Mouse (Mus musculus): ENCODE measurements around the gene Epha1. TPM values are rescaled to one million over a fixed set of nuclear protein-coding genes. Genes with fewer than 3 reads are reported as not detected.
A peak's percentile ranks its signal among the peaks of the same experiment; 100 is the strongest.

Epha1 gene
- polyA plus RNA-seq, 1 experiment from 2014 or later = 13.7 TPM

- H3K9me3 ChIP-seq (ENCODE audit: control insufficient read depth) = no peaks in the 10 kb centered on the region
- no peak overlapping the region for H3K9ac ChIP-seq (ENCODE audit: low read depth, low read length)
- H3K27ac ChIP-seq (ENCODE audit: low read depth, low read length) = peak overlapping the region; percentile 28; the same call in 1 of the 2 replicates
- peaks cover 4% of the 10 kb centered on the region; the same call in 1 of the 2 replicates for H3K4me1 ChIP-seq (replicated peaks; ENCODE audit: control insufficient read depth, insufficient read depth, low read length)
- 65% methylated on average over 6 of the region's 6 CpGs for WGBS
- H3K4me2 ChIP-seq (replicated peaks; ENCODE audit: low read depth) = no peak overlapping the region
- H3K27me3 ChIP-seq (replicated peaks; ENCODE audit: control insufficient read depth, insufficient read depth, low read length) = no peaks in the 10 kb centered on the region
- TF ChIP-seq CTCF (IDR thresholded peaks at IDR 0.05; ENCODE audit: low read depth) = no peak
- peaks cover 83% of the 10 kb centered on the region for H3K36me3 ChIP-seq (ENCODE audit: control insufficient read depth, insufficient read depth)
- no peak for ATAC-seq
- H3K4me3 ChIP-seq (ENCODE audit: low read depth, low read length) = no peak overlapping the region
These were observed 15.2 kb downstream of the Epha1 start for GRCm38 (mm10) chr6:42357901-42358300.

DNA sequence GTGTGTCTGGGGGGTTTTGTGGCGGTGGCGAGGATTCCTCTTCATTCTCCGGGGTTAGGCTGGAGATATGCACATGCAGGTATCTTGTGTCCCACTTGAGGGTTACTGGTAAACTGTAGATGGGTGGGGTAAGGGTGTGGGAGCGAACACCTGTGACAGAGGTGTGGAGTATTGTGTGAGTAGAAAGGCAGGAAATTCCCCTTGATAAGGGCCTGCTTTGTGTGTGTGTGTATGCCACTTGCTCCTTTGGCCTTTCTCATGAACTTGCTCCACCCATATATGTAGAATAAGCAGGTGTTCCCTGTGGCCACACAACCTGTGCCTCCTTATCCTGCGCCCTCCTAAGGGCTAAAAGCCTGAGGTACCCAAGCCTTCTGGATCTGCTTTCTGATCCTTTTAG, 16.2 kb downstream of the Epha1 start:
- 77% methylated on average over 5 of the region's 5 CpGs for WGBS
- Histone ChIP-seq H3K27ac (ENCODE audit: low read depth, low read length) (no peak overlapping the region), H3K9ac (ENCODE audit: low read depth, low read length) (no peak overlapping the region), H3K27me3 (replicated peaks; ENCODE audit: control insufficient read depth, insufficient read depth, low read length) (no peaks in the 10 kb centered on the region), H3K9me3 (ENCODE audit: control insufficient read depth) (no peaks in the 10 kb centered on the region), H3K4me2 (replicated peaks; ENCODE audit: low read depth) (no peak overlapping the region), H3K4me1 (replicated peaks; ENCODE audit: control insufficient read depth, insufficient read depth, low read length) (peaks cover 9% of the 10 kb centered on the region; the same call in 1 of the 2 replicates), H3K4me3 (ENCODE audit: low read depth, low read length) (no peak overlapping the region), H3K36me3 (ENCODE audit: control insufficient read depth, insufficient read depth) (peaks cover 76% of the 10 kb centered on the region)
- peak; percentile 48 for ATAC-seq
- no peak for TF ChIP-seq CTCF (IDR thresholded peaks at IDR 0.05; ENCODE audit: low read depth)

DNA sequence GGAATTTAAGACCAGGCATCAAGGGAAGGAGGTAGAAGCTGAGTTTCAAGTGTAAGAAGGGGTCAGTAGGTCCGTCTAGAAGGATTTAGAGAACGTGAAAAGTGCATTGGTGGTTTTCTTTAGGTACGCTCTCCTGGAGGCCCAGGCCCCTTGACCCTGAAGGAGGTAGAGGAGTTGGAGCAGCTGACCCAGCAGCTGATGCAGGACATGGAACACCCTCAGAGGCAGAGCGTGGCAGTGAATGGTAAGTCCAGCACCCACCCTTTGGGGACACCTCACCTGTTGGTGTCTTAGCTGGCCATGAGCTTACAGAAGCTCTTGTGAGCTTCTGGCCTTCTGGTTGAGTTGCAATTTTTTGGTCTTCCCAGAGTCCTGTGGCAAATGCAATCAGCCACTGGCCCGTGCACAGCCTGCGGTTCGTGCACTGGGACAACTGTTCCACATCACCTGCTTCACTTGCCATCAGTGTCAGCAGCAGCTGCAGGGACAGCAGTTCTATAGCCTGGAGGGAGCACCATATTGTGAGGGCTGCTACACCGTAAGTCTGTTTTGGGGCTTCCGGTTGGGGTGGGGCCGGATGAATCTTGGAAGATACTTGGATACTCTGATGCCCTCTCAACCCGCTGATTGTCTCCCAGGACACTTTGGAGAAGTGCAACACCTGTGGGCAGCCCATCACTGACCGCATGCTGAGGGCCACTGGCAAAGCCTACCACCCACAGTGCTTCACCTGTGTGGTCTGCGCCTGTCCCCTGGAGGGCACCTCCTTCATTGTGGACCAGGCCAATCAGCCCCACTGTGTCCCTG, 17.1 kb downstream of the Epha1 start:
- Histone ChIP-seq H3K4me2 (replicated peaks; ENCODE audit: low read depth) (no peak overlapping the region), H3K9me3 (ENCODE audit: control insufficient read depth) (no peaks in the 10 kb centered on the region), H3K4me1 (replicated peaks; ENCODE audit: control insufficient read depth, insufficient read depth, low read length) (peaks cover 18% of the 10 kb centered on the region), H3K4me3 (ENCODE audit: low read depth, low read length) (no peak overlapping the region), H3K36me3 (ENCODE audit: control insufficient read depth, insufficient read depth) (peaks cover 67% of the 10 kb centered on the region), H3K9ac (ENCODE audit: low read depth, low read length) (no peak overlapping the region), H3K27me3 (replicated peaks; ENCODE audit: control insufficient read depth, insufficient read depth, low read length) (no peaks in the 10 kb centered on the region), H3K27ac (ENCODE audit: low read depth, low read length) (no peak overlapping the region)
- ATAC-seq = no peak
- TF ChIP-seq CTCF (IDR thresholded peaks at IDR 0.05; ENCODE audit: low read depth) = no peak
- 95% methylated on average over 13 of the region's 13 CpGs for WGBS

- Histone ChIP-seq H3K4me2 (replicated peaks; ENCODE audit: low read depth) (no peak overlapping the region), H3K27ac (ENCODE audit: low read depth, low read length) (no peak overlapping the region), H3K36me3 (ENCODE audit: control insufficient read depth, insufficient read depth) (peaks cover 61% of the 10 kb centered on the region), H3K9me3 (ENCODE audit: control insufficient read depth) (no peaks in the 10 kb centered on the region), H3K9ac (ENCODE audit: low read depth, low read length) (no peak overlapping the region), H3K4me1 (replicated peaks; ENCODE audit: control insufficient read depth, insufficient read depth, low read length) (peaks cover 20% of the 10 kb centered on the region), H3K27me3 (replicated peaks; ENCODE audit: control insufficient read depth, insufficient read depth, low read length) (no peaks in the 10 kb centered on the region), H3K4me3 (ENCODE audit: low read depth, low read length) (no peak overlapping the region)
- no peak for ATAC-seq
- WGBS = 90% methylated on average over 6 of the region's 6 CpGs
- no peak for TF ChIP-seq CTCF (IDR thresholded peaks at IDR 0.05; ENCODE audit: low read depth)
These were observed 17.7 kb downstream of the Epha1 start for GRCm38 (mm10) chr6:42355366-42355765.

DNA sequence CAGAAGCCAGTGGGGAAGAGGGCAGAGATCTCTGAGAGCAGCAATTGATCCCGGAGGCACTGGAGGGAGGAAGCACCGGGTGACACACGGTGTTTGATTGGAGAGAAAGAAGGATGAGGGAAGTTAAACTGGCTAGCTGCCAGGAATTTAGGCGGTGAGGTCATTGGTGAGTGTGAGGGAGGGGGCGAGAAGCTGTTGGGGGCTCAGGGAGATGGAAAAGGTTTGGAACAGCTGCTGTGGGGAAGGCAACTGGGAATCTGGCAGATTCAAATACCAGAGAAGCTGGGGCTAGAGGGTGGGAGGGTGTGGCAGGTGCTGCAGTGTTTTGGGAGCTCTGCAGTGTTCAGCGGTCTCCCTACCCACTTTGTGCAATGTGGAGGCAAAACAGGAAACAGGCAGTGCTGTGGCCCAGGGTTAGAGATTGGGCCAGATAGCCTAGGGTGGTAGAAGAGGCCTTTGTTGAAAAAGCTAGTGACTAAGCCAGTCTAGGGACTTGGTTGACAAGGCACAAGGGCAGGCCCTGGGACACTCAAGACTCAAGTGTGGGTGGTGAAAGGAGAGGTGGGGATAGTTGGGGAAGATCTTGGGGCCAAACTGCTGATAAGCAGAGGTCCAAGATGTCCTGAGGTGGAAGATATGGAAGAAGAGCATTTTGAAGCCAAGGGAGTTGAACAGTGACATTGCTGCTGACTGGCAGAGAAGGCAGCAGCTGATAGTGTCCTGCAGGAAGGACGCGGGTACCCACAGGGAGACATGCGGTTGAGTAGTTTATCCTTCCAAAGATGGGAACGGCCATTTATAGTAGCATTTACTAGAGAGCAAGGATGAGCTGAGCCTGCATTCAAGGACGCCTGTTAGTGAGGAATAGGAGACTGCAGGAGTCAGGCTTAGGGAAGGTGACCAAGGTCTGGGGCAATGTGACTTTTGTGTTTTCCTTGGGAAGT, 18.7 kb downstream of the Epha1 start:
- H3K4me2 ChIP-seq (replicated peaks; ENCODE audit: low read depth) = peak overlapping the region; percentile 28; the same call in 1 of the 2 replicates
- 53% methylated on average over 11 of the region's 11 CpGs for WGBS
- no peak overlapping the region for H3K4me3 ChIP-seq (ENCODE audit: low read depth, low read length)
- peaks cover 20% of the 10 kb centered on the region for H3K4me1 ChIP-seq (replicated peaks; ENCODE audit: control insufficient read depth, insufficient read depth, low read length)
- H3K27ac ChIP-seq (ENCODE audit: low read depth, low read length) = no peak overlapping the region
- no peaks in the 10 kb centered on the region for H3K27me3 ChIP-seq (replicated peaks; ENCODE audit: control insufficient read depth, insufficient read depth, low read length)
- no peaks in the 10 kb centered on the region for H3K9me3 ChIP-seq (ENCODE audit: control insufficient read depth)
- ATAC-seq = no peak
- TF ChIP-seq CTCF (IDR thresholded peaks at IDR 0.05; ENCODE audit: low read depth) = no peak
- H3K36me3 ChIP-seq (ENCODE audit: control insufficient read depth, insufficient read depth) = peaks cover 51% of the 10 kb centered on the region
- H3K9ac ChIP-seq (ENCODE audit: low read depth, low read length) = no peak overlapping the region

DNA sequence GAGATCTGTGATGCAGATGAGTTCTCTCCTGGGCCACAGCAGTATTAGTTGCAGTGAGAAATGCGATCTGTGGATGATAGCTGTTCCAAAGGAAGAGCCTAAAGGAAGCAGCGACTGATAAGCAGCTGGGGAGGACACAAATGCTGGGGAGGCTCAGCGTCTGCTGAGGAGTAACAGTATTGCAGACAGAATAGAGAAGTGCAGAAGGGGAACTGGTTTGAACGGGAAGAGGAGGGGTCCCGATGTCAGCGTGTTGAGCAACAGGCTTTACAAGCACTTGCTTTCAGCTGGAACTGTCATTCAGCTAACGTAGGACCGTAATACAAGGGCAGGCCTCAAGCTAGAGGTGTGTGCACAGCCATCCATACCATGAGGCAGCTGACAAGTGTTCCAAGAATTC, 19.9 kb downstream of the Epha1 start:
- peaks cover 20% of the 10 kb centered on the region for H3K4me1 ChIP-seq (replicated peaks; ENCODE audit: control insufficient read depth, insufficient read depth, low read length)
- peaks cover 39% of the 10 kb centered on the region for H3K36me3 ChIP-seq (ENCODE audit: control insufficient read depth, insufficient read depth)
- H3K4me2 ChIP-seq (replicated peaks; ENCODE audit: low read depth) = peak overlapping the region; percentile 27
- H3K4me3 ChIP-seq (ENCODE audit: low read depth, low read length) = no peak overlapping the region
- H3K9me3 ChIP-seq (ENCODE audit: control insufficient read depth) = no peaks in the 10 kb centered on the region
- H3K27me3 ChIP-seq (replicated peaks; ENCODE audit: control insufficient read depth, insufficient read depth, low read length) = no peaks in the 10 kb centered on the region
- ATAC-seq = no peak
- 68% methylated on average over 8 of the region's 8 CpGs for WGBS
- no peak overlapping the region for H3K9ac ChIP-seq (ENCODE audit: low read depth, low read length)
- H3K27ac ChIP-seq (ENCODE audit: low read depth, low read length) = peak overlapping the region; percentile 15; the same call in 1 of the 2 replicates
- no peak for TF ChIP-seq CTCF (IDR thresholded peaks at IDR 0.05; ENCODE audit: low read depth)
